Mouse (Mus musculus) erythroblast, embryonic 14.5 days (primary cell): ENCODE measurements around the gene Vps26c.

ENCODE experiments used
- GATA1 ChIP-seq: IDR thresholded peaks from 2 replicates; pipeline ENCODE4 v1.6.1; 2012; ENCODE audit warnings: low read length, inconsistent platforms, mixed read lengths
- TAL1 ChIP-seq: IDR thresholded peaks from 3 replicates; pipeline ENCODE4 v1.6.1; 2012; ENCODE audit warnings: low read length, inconsistent platforms, mixed read lengths

GRCm38 (mm10) chr16:94549813-94550212 lies 23.2 kb upstream of the Vps26c start:
- TF ChIP-seq TAL1 (no peak), GATA1 (no peak)
